Mouse (Mus musculus) retina, embryonic 14.5 days (tissue): ENCODE measurements around the gene Def8.

Source experiments
- DNase-seq: peaks from one replicate; pipeline ENCODE4 v3.0.0-alpha.2; 2015; ENCODE audit warnings: low spot score

Def8 gene

DNA sequence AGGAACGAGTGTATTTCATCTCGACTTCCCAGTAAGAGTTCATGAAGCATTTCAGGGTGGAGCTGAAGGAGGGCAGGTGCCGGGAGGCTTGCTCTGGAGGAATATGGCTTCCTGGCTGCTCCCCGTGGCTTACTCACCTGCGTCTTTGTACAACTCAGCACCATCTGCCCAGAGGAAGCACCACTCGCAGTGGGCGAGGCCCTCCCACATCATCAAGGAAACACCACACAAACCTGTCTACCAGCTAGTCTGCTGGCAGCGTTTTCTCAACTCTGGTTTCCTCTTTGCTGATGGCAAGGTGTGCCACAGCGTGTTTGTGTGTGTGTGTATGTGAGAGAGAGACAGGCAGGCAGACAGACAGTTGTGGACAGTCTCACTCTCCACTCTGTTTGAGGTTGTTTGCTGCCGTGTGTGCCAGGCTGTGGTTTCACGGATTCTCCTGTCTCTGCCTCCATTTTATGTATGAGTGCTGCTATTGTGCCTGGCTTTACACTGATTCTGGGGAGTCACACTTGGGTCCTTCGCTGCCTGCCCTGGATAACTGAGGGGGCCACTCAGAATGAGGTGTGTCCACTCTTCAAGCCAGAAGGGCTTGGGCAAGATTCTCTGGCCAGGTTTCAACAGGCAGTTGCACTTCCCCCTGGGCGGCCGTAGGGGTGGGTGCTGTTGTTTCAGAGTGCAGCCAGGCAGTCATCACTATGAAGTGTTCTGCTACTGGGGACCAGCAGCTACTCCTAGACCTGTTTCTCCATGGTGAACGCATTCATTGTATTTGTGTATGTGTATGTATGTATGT lies 68.2 kb downstream of the Def8 start:
- DNase-seq, result no peak

DNA sequence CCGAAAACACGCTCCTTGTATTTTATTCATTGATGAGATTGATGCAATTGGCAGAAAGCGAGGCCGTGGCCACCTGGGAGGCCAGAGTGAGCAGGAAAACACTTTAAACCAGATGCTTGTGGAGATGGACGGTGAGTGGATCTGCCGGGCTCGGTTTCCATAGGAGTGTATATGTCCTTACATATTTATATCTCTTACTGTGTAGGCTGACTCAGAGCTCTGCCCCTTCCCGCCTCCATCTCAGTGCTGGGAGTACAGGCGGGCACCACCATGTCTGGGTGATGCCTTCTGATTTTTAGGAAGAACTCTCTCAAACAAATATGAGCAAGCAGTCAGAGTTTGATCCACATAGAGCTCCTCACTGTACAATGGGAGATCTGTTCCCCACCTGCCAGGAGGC lies 69.6 kb downstream of the Def8 start:
- no peak for DNase-seq

DNA sequence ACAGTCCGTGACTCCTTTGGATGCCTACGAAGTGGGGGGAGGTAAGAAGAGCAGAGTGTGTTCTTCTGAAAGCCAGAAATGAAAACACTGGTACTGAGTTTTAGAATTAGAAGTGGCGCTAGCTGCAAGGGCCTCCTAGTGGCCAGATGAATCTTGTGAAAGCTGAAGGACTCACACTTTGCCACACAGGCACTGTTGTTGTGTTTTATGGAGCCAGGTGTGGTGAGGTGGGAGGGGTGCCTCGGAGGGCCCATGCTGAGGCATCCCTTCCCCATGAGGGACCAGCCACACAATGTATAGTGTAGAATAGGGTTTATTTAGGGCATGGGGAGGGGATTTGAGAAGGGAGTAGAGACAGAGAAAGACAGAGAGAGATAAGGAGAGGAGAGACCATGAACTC lies 74.4 kb downstream of the Def8 start:
- no peak for DNase-seq

DNA sequence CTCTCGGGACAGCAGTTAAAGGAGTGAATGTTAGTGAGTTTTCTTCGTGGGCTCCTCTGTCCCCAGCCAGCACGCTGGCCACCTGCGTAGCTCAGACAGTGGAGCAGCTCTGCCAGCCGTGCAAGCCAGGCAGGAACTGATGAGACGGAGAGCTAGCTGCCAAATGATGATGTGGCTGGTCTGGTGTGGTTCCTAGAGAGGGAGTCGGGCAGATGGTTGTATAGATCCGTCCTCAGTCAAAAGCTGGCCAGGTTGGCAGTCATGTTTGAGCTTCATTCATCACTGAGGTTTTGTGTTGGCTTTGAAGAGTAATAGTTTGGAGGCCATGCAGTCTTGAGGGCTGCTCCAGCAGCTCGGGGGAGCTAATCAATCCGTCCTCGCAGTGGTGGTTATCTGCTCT lies 75.6 kb downstream of the Def8 start:
- DNase-seq, result no peak

DNA sequence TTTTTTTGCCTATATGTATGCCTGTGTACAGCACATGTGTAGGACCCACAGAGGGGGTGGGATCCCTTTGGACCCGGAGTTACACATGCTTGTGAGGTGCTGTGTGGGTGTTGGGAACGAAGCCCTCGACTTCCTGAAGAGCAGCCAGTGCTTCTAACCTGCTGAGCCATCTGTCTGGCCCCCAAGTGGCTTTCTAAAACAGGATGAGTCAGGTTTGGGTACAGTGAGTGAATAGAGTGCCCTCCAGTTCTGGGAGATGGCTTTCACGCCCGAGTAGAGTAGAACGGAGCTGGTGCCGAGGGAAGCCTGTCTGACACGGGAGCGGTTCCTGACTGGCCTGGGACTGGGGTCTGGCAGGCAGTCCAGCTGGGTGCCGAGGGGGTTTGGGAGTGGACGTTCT lies 76.2 kb downstream of the Def8 start:
- no peak for DNase-seq

DNA sequence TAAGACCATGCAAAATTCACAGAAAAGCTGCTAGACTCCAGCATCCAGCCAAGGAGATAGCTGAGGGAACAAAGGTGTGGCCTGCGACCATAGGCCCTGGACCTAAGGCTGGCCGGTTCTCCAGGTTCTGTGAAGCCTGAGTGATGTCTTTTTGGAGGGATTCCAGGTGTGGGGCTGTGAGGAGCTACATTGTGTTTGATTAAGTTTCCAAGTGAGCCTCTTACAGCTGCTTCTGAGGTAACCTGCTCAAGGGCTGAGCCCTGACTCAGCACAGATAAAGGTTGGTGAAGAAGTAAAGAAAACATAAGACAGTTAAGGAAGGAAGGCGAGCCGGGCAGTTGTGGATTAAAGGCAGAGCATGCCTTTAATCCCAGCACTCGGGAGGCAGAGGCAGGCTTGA lies 78.9 kb downstream of the Def8 start:
- no peak for DNase-seq

DNA sequence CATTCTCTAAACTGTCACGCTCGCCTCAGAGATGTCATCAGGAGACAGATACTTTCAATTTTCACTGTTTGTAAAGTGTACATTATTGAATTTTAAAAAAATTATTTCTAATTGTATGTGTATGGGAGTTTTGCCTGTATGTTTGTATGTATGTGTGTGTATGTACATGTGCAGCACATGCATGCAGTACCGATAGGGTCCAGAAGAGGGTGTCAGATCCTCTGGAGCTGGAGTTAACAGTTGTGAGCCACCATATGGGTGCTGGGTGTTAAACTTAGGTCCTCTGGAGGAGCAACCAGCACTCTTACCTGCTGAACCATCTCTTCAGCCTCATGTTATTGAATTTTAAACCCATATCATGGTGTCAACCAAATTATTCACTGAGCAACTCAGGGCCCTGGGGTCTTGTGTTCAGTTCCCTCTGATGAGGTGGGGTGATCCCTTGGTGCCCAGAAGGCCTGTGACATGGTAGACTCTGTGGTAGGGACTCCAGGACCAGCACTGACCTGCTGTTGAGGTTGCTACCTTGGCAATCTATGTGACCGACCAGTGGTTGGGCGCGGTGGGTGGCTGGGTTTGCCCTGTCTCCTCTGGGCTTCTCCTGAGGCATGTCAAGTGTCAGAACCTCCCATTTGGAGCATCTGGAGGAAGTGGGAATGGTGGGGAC lies 80.6 kb downstream of the Def8 start:
- peak; percentile 16 for DNase-seq

- DNase-seq, result no peak
Observed at GRCm38 (mm10) chr8:123504591-123505195, 81.4 kb downstream of the Def8 start.

DNA sequence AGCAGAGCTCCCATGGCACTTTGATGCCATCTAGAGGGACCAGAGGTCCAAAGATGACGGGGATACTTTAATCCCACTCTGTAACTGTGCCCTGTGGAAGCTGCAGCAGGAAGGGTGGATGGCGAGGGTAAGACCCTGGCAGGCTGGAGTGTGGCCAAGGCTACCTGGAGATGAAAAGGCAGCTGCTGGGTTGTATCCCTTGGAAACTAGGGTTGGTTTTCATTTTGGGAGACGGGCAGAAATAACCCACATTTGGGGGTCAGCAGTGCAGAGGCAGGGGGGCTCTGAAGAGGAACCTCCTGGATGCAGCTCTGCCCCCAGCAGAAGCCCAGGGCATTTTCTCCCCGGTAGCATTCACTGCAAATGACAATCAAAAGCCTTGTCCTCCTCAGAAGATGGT lies 81.9 kb downstream of the Def8 start:
- no peak for DNase-seq

GRCm38 (mm10) chr8:123505695-123506094 lies 82.4 kb downstream of the Def8 start:
- no peak for DNase-seq

DNA sequence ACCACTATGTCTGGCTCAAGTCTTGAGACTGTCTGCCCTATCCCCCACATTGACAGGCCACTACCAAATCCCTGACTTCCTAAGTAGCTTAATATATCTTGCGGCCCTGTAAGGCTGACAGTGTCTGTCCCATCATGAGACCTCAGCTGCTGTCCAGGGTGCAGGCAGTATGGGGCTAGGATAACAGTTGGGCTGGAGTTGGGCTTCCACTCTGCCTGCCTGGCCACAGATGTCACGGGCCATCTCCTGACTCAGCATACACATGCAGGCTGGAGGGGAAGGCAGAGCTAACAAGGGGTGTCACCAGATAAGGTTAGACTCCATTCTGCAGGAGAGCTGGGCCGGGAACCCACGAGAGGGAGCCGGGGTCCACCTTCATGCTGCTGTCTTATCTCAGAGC lies 83.8 kb downstream of the Def8 start:
- no peak for DNase-seq

- no peak for DNase-seq
Observed at GRCm38 (mm10) chr8:123510819-123511218, 87.5 kb downstream of the Def8 start.
